Mouse (Mus musculus) frontal cortex, postnatal 36 days (tissue): ENCODE results near the gene Wdr60.
"Not testable (repeated sequence)": the region's sequence is repeated elsewhere in the genome, so short reads cannot be mapped to it uniquely, and the experiment has no call there.

Experiments
- DNase-seq, 2 experiments: peaks; one replicate each; pipeline ENCODE4 v3.0.0; 2022; ENCODE audit warnings: low spot score in 2 of 2

Gene Wdr60

DNA sequence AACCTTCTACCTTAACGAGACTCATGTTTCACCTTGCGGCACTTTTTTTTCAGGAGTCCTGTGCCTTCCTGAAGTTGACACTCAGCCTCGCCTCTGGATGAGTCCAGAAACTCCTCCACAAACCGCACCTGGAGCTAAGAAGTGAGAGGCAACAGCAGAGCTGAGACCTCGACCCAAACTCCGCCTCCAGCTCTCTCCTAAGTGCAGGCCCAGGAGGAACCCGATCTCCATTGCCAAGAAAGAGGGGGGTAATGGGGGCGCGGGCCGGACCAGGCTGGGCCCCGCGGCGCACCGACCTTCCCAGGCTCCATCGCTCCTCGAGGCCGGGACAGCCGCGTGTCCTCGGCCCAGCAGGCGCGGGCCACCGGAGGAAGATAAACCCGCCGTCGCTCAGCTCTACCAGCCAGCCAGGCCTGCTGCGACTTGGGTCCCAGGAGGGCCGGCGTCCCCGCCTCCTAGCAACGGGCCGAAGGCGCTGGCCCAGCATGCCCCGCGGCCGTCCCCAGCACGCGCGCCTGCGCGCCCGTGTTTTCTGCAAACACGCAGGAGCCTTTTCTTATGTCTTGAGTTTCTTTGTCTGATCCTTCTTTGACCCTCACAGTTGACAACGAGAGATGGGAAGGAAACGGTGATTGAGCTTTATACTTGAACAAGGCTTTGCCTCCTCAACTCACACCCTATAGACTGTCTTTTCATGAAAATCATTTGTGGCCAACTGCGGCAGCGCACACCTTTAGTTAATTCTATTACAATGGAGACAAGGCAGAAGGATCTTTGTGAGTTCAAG lies at the start of gene Wdr60:
Gene Wdr60 (minus strand): TSS at position 468 of the 787 bp plus-strand sequence.
- peak; percentile 90 for DNase-seq

DNA sequence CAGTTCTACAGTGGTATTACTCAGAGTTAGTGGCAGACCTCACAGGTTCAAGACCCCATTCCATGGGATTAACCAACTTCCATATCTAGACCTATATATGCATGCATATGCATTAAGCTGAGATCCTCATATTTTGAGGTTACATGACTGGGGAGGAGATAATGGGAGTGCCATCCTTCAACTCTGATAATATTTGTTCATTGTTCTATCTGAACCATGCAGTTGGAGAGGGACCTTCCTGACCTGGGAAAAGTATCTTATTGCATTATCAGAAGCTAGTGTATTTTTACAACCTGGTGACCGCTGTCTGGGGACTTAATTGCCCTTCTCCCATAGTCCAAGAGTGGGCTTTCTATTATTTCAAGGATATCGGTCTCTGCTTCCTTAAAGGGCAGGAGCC lies 45.8 kb upstream of the Wdr60 start:
- no peak for DNase-seq

DNA sequence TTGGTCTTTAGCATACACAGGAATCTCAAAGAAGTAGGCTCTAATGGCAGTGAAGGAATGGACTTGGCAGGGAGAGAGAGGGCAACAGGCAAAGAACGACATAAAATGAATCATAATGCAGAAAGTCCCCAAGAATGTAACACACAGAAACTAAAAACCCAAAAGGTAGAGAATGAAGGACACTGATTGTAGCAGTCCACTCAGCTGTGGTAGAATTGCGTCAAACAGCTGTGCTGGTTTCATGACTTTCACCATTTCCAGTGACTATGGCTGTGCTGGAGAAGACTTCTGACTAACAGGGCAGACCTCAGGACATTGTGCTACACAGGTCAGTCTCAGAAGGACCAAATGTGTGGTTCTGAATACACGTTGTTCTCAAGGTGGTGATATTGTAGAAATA lies 45.0 kb upstream of the Wdr60 start:
- no peak for DNase-seq

DNA sequence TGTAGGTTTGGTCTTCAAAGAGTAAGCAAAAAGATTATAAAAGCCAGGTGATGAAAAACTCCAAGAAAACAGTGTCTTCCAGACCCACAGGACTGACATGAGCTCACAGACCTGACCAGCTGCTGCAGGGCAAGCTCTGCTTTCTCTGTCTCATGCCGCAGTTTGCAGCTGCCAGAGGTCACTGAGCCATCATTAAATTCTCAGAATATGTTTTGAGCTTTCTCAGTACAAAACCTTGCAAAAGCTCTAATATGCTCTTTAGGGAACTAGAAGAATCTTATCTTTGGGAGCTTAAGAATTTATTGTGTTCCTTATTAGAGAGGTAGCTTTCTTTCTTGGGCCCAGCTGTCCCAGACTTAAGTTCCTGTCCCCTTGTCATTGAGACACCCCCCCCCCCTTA lies 43.2 kb upstream of the Wdr60 start:
- DNase-seq, result no peak

DNA sequence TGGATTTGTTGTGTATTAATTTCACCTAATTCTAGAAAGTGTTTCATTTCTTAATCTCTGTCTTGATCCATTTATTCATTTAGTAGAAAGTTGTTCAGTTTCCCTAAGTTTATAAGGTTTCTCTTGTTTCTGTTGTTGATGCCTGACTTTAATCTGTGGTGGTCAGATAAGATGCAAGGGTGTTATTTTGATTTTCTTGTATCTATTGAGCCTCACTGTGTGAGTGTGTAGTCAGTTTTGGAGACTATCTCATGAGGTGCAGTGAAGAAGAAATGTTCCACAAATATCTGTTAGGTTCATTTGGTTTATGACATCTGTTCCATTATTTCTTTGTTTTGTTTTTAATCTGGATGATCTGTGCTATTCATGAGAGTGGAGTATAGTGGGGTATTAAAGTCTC lies 39.4 kb upstream of the Wdr60 start:
- no peak for DNase-seq

DNA sequence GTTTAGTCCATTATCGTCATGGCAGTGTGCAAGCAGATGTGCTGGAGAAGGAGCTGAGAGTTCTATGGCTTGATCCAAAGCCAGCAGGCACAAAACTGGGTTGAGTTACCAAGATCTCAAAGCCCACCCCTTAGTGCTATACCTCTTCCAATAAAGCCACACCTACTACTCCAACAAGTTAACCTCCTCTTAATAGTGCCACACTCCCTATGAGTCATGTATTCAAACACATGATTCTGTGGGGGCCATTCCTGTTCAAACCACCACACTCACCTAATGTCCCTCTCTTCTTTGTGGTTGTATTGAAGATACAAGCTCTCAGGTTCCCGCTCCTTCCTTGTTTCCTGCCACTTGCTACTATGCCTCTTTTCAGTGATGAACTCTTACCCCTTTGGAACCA lies 37.1 kb upstream of the Wdr60 start:
- DNase-seq, result no peak

DNA sequence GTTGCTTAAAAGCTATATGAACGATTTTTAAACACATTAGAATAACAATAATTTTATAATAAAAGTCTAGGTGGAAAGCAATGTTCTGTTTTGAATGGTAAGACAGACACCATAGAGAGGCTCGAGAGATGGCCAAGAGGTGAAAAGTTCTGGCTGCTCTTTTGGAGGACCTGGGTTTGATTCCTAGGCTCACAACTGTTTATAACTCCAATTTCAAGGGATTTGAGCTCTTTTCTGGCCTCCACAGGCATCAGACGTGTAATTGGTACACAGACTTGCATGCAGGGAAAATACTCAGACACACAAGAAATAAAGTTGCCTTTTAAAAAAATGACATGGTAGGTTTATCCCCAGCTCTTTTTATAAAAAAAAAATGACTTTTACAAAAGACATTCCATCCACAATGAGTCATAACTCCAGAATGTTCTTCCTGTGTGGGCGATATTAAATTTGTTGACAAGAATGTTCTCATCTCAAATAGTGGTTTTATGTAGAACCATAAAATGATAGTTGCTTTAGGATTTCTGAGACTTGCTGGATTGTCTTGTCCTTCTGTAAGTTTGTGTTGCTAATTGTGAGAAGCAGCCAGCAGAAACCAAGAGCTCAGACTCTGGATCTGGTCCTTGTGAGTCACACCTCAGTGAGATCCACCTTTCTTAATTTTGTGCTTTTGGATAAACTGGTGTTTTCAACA lies 30.9 kb upstream of the Wdr60 start:
- peak in 1 of 2 experiments; percentile 44 for DNase-seq

DNA sequence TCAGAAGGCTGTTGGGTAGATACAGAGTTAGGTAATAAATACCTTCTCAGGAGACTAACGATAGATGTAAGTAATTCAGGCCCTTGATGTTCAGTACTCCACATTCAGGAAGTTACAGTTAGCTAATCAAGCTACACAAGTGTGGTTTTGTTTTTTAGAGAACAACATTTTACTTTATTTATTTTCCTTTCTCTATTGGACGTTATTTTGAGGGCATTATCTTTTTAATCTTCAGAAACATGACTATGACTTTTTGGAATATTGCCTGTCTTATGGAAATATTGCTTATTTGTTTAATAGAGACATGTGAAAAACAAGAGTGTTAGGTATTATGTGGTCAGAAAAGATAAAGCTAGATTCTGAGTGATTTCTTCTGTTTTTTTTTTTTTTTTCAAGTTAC lies 30.4 kb upstream of the Wdr60 start:
- DNase-seq, result no peak

DNA sequence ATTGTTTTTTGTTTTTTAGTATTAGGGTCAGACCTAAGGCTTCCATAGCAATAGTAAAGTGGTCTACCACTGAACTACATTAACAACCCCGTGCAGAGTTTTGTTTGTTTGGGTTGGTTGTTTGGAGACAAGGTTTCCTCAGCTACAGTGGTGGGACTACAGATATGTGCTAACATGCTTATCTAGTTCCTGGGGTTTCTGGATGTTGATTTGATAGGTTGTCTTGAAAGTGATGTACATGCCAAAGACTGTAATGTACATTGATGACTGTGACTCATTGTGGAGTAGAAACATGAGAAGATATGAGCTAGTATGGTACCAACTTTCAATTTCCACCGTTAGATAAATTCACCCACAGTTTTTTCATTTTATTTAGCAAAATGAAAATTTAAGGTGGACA lies 20.7 kb upstream of the Wdr60 start:
- no peak for DNase-seq

DNA sequence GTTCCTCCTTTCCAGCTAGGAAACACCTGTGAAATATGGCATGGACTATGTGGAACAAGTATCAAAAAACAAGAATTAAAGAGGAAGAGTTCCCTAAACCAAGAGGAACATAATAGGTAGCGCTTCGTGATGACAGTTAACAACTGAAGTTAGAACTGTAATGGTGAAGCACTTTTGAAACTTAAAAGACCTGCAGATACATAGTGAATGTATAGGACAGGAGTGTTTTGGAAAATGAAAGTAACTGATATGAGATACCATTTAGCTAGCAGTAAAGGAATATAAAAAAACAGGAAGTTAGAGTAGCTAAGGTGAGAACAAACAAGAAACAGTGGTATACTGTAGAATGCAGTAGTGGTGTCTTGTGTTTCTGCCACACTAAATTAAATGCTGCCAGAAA lies 20.0 kb upstream of the Wdr60 start:
- no peak for DNase-seq

DNA sequence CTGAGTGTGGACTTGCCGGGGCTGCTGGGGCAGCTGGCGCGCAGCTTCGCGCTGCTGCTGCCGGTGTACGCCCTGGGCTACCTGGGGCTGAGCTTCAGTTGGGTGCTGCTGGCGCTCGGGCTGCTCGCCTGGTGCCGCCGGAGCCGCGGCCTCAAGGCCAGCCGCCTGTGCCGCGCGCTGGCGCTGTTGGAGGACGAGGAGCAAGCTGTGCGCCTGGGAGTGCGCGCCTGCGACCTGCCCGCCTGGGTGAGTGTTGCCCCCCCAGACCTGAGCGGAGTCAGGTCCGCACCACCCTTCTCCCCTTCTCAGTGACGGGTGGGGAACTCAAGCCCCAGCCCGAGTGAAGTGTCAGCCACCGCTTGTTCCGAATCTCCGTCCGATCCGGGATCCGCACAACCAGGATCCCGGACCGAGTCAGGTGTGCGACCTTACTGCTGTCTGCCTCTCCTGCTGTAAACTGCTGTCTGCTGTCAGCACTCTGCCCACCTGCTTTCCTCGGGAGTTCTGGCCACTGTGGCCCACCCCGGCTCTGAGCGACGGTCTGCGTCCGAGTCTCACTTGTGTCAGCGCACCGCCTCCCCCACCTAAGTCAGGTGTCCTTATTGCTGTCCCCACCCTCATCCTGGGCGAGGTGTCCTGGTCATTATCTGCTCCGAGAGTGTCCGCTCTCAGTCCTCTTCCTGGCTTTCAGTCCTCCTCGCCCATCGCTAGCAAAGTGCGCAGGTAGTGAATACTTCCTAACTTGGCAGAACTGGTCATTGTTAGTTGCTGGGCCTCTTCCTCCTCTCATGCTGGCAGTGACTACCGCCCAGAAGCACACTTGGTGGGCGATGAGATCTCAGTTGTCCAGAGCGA lies 18.8 kb upstream of the Wdr60 start:
- peak; percentile 19 to 24 for DNase-seq

DNA sequence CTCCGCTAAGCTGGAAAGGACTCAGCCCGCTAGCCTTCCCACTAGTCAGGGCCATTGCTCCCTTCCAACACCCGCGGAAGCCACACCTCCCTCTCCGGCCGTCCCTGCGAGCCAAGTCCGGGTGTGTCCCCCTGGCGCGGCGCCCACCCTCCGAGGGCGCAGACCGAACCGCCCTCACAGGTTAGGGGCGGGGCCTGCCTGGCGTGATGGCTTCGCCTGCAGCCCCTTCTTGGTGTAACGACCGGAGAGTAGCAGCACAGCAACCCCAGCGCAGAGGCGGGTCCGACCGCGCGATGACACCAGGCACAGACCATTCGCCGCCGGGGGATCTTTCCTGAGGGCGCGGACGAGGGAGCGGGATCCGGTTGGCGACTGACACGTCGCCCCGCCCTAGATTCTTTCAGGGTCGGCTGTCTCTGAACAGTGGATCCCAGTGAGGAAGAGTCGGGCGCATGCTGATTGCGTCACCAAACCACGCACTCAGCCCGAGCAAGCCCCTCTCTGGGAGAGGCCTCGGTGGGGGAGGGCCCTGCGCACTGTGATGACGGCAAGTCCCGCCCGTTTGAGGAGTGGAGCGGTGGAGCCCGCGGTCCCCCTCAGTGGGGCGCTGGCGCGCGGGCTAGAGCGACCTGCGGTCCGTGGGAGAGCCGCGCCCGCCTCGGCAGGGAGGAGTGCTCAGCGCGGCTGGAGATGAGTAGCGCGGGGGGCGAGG lies 18.0 kb upstream of the Wdr60 start, which contains the start of gene Esyt2:
Gene Esyt2 (plus strand): TSS at position 544 of the 712 bp plus-strand sequence.
- peak; percentile 100 for DNase-seq

DNA sequence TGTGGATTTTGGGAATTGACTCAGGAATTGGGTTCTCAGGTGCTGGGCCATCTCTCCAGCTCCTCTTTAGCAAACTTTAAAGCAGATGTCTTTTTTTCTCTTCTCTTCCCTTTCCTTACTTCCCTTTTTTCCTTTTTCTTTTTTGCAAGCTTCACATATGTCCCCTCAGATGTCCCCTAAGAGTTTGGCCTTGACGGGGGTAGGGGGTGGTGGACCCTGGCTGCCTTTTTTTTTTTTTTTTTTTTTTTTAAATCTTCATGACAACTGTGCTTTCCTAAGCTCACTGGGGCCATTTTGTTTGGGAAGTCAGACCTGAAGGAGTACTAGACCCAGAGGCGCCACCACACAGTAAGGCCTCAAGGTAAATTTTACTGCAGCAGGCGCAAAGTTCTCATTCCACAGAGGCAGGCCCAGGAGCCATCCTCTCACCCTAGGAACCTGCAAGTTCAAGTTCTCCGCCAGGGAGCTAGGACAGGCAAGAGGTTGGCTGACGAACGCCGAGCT lies 17.4 kb upstream of the Wdr60 start:
- DNase-seq, result no peak

DNA sequence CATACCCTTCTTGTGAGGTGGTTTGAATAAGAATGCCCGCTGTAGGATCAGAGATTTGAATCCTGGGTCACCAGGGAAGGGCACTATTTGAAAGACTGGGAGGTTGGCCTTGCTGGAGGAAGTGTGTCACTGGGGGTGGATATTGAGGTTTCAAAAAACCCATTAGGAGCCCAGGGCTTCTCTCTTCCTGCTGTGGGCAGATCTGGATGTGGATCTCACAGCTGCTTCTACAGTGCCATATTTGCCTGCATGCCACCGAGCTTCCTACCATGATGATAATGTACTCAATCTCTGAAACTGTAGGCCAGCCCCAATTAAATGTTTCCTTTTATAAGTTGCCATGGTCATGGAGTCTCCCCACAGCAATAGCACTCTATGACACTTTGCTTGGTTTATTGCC lies 16.4 kb upstream of the Wdr60 start:
- DNase-seq, result no peak

DNA sequence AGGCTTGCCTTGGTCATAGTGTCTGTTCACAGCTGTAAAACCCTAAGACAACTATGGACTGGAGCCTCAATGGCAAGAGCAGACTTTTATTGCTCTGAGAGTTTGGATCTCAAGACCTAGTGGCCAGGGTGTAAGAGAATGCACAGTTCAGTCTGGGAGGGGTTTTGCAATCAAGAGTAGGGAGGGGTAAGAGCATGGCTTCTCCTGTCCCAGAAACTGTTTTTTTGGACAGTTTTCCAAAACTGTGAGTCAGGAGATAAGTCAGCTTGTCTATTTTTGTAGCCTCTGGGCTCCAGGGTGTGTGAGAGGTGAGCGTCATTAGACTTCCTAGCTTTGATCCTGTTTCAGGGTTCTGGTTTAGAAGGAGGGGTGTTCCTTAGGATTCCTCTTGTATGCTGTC lies 15.7 kb upstream of the Wdr60 start:
- no peak for DNase-seq

DNA sequence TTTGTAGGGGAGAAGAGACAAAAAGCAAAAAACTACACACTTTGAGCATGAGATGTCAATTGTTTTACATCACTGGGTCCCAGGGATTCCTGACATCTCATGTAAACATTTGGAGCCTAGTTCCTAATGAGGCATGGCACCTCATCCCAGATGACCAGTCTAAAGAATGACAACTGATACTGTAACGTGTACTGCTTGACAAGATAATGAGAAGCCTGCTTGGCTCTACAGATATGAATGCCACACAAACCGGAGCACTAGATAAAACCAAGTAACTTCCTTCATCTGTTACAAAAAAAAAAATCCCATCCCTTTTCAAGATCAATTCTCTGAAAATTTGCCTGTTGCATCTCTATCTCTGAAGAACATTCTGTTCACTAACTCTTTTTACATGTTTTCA lies 14.1 kb upstream of the Wdr60 start:
- no peak for DNase-seq

DNA sequence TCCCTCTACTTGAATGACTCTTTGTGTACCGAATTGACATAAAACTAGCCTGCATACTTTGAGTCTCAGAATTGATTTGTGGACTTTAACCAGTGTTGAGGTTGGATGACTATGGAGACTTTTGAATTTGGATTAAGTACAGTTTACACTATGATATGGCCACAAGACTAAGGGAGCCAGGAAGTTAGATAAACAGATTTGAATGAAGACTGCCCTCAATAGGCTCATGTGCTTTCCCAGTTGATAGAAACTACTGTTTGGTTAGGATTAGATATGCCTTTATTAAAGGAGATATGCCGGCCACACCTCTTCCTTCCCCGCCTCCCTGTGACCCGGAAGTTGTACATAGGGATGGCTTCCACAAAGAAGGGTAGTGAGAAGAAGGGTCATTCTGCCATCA lies 12.8 kb upstream of the Wdr60 start:
- no peak for DNase-seq

DNA sequence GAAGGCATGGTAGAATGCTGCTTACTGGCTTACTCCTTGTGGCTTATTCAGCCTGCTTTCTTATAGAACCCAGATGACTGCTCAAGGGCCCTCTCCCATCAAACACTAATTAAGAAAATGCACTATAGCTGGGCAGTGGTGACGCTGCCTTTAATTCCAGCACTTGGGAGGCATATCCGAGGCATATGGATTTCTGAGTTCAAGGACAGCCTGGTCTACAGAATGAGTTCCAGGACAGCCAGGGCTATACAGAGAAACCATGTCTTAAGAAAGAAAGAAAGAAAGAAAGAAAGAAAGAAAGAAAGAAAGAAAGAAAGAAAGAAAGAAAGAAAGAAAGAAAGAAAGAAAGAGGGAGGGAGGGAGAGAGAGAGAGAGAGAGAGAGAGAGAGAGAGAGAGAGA lies 12.3 kb upstream of the Wdr60 start, which contains the start of gene Gm11027:
Gene Gm11027 (plus strand): TSS at position 301 of the 400 bp plus-strand sequence.
- DNase-seq, result not testable (repeated sequence)

DNA sequence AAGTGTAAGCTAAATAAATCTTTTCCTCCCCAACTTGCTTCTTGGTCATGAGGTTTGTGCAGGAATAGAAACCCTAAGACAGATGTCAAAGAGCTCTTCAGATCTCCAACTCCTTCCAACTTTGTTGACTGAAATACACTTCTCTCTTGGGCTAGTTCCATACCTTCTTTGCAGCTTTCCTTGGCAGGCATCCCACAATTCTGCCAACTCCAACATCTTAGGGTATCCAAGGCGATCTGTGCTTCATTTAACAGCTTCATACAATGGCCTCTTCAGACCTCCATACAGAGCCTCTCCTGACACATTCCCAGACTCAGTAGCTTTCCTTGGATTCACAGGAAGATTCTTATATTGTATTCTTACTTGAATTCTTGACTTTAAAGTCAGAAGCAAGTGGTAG lies 10.9 kb upstream of the Wdr60 start:
- DNase-seq, result no peak

DNA sequence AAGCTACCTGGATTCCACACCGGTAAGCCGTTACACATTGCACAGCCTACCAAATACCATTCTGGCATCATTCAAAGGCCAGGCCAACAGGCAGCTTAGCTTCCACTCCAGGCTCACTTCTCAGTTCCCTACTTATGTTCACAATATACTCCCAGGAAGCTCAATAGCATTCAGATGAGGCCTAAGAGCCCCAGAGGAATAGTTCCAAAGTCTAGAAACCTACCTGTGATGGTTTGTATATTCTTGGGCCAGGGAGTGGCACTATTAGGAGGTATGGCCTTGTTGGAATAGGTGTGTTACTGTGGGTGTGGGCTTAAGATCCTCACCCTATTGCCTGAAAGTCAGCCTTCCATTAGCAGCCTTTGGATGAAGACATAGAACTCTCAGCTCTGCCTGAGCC lies 8.2 kb upstream of the Wdr60 start:
- no peak for DNase-seq

DNA sequence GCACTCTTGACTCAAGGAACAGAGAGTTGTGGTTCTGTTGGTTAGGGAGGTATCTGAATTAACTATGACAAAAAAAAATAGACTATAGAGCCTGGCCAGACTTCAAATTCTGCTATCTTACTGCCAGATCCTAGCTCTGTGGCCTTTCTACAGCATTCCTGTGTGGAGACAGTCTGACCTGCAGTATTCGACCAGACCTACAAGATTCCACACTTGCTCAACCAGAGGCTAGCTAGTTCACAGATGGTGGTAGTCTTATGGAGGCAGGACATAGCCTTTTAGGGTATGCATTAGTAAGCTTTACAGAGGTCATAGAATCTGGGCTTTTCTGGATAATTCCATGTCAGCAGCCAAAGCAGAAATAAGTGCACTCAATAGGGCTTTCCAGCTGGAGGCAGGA lies 7.7 kb upstream of the Wdr60 start:
- no peak for DNase-seq
